Mouse (Mus musculus) MN1 (cell line): ENCODE measurements around the gene Cdk6.
"Not testable (repeated sequence)": the region's sequence is repeated elsewhere in the genome, so short reads cannot be mapped to it uniquely, and the experiment has no call there.

ENCODE experiments used
- DNase-seq: peaks from one replicate; pipeline ENCODE4 v3.0.0-alpha.2; 2016; ENCODE audit warnings: low spot score

Cdk6 gene

GRCm38 (mm10) chr5:3341111-3341911, at the start of gene Cdk6:
TSS of gene Cdk6 (plus strand) at chr5:3341485.
- no peak for DNase-seq

GRCm38 (mm10) chr5:3293666-3294065, 47.6 kb upstream of the Cdk6 start:
- DNase-seq = no peak

GRCm38 (mm10) chr5:3300801-3301457, 40.4 kb upstream of the Cdk6 start:
- DNase-seq = no peak

- DNase-seq = no peak
Observed at GRCm38 (mm10) chr5:3301535-3301934, 39.8 kb upstream of the Cdk6 start.

- no peak for DNase-seq
Observed at GRCm38 (mm10) chr5:3303876-3304275, 37.4 kb upstream of the Cdk6 start.

- DNase-seq = no peak
Observed at GRCm38 (mm10) chr5:3306146-3306545, 35.1 kb upstream of the Cdk6 start.

- no peak for DNase-seq
Observed at GRCm38 (mm10) chr5:3309122-3309521, 32.2 kb upstream of the Cdk6 start.

GRCm38 (mm10) chr5:3309587-3309986, 31.7 kb upstream of the Cdk6 start:
- no peak for DNase-seq

- not testable (repeated sequence) for DNase-seq
Observed at GRCm38 (mm10) chr5:3311156-3311555, 30.1 kb upstream of the Cdk6 start.

GRCm38 (mm10) chr5:3317724-3318123, 23.6 kb upstream of the Cdk6 start:
- not testable (repeated sequence) for DNase-seq

GRCm38 (mm10) chr5:3320225-3320624, 21.1 kb upstream of the Cdk6 start:
- no peak for DNase-seq

GRCm38 (mm10) chr5:3322052-3322451, 19.2 kb upstream of the Cdk6 start:
- DNase-seq = no peak

GRCm38 (mm10) chr5:3324116-3324515, 17.2 kb upstream of the Cdk6 start:
- no peak for DNase-seq

GRCm38 (mm10) chr5:3329361-3329760, 11.9 kb upstream of the Cdk6 start:
- DNase-seq = no peak

GRCm38 (mm10) chr5:3330932-3331331, 10.4 kb upstream of the Cdk6 start:
- DNase-seq = no peak

- not testable (repeated sequence) for DNase-seq
Observed at GRCm38 (mm10) chr5:3333019-3333418, 8.3 kb upstream of the Cdk6 start.

- not testable (repeated sequence) for DNase-seq
Observed at GRCm38 (mm10) chr5:3340340-3341058, 786 bp upstream of the Cdk6 start.

GRCm38 (mm10) chr5:3341931-3342770, 866 bp downstream of the Cdk6 start:
- DNase-seq = no peak

GRCm38 (mm10) chr5:3342771-3343565, 1.7 kb downstream of the Cdk6 start:
- DNase-seq = no peak

GRCm38 (mm10) chr5:3343566-3344080, 2.3 kb downstream of the Cdk6 start:
- DNase-seq = peak; percentile 34
